Mouse (Mus musculus) cerebellum, postnatal 25 days (tissue): ENCODE data around the gene Zfp978.
"Not testable (repeated sequence)": the region's sequence is repeated elsewhere in the genome, so short reads cannot be mapped to it uniquely, and the experiment has no call there.

Source experiments
- DNase-seq, 2 experiments: peaks; one replicate each; pipeline ENCODE4 v3.0.0; 2021; ENCODE audit warnings: mixed read lengths in 2 of 2

Gene Zfp978

GRCm38 (mm10) chr4:147361003-147361402 lies at the start of gene Zfp978:
TSS of gene Zfp978 (plus strand) at chr4:147361303.
- DNase-seq: not testable (repeated sequence)

GRCm38 (mm10) chr4:147335036-147335690 lies 25.9 kb upstream of the Zfp978 start:
- not testable (repeated sequence) for DNase-seq

GRCm38 (mm10) chr4:147335691-147336367 lies 25.3 kb upstream of the Zfp978 start:
- not testable (repeated sequence) for DNase-seq

- peak in 1 of 2 experiments; percentile 2 for DNase-seq
Measured at GRCm38 (mm10) chr4:147336368-147337195, 24.5 kb upstream of the Zfp978 start.

GRCm38 (mm10) chr4:147337520-147337919 lies 23.6 kb upstream of the Zfp978 start:
- not testable (repeated sequence) for DNase-seq

- no peak for DNase-seq
Measured at GRCm38 (mm10) chr4:147338032-147338610, 23.0 kb upstream of the Zfp978 start.

GRCm38 (mm10) chr4:147338706-147339105 lies 22.4 kb upstream of the Zfp978 start:
- not testable (repeated sequence) for DNase-seq

- not testable (repeated sequence) for DNase-seq
Measured at GRCm38 (mm10) chr4:147339601-147340219, 21.4 kb upstream of the Zfp978 start.

GRCm38 (mm10) chr4:147340236-147340635 lies 20.9 kb upstream of the Zfp978 start:
- not testable (repeated sequence) for DNase-seq

- DNase-seq: not testable (repeated sequence)
Measured at GRCm38 (mm10) chr4:147340876-147341275, 20.2 kb upstream of the Zfp978 start.

- DNase-seq: not testable (repeated sequence)
Measured at GRCm38 (mm10) chr4:147343042-147343908, 17.8 kb upstream of the Zfp978 start.

GRCm38 (mm10) chr4:147345061-147345554 lies 16.0 kb upstream of the Zfp978 start:
- not testable (repeated sequence) for DNase-seq

GRCm38 (mm10) chr4:147346361-147347035 lies 14.6 kb upstream of the Zfp978 start:
- not testable (repeated sequence) for DNase-seq

- DNase-seq: not testable (repeated sequence)
Measured at GRCm38 (mm10) chr4:147347300-147347699, 13.8 kb upstream of the Zfp978 start.

- not testable (repeated sequence) for DNase-seq
Measured at GRCm38 (mm10) chr4:147347880-147348279, 13.2 kb upstream of the Zfp978 start.

GRCm38 (mm10) chr4:147348401-147348800 lies 12.7 kb upstream of the Zfp978 start:
- not testable (repeated sequence) for DNase-seq

GRCm38 (mm10) chr4:147348906-147349686 lies 12.0 kb upstream of the Zfp978 start:
- DNase-seq: not testable (repeated sequence)

- DNase-seq: not testable (repeated sequence)
Measured at GRCm38 (mm10) chr4:147349687-147350415, 11.3 kb upstream of the Zfp978 start.

GRCm38 (mm10) chr4:147350541-147350940 lies 10.6 kb upstream of the Zfp978 start:
- not testable (repeated sequence) for DNase-seq
